Mouse (Mus musculus): ENCODE data around the gene Zc3hav1. TPM values are rescaled to one million over a fixed set of nuclear protein-coding genes. Genes with fewer than 3 reads are reported as not detected.

Zc3hav1 gene
- 1.7 and 1.9 TPM in 2 replicates for polyA plus RNA-seq (2014; fragmentation: Nextera tagmentation; extraction: Ambion mirVana)

- H3K9me3 ChIP-seq (ENCODE audit: control insufficient read depth, low read length) = no peaks in the 10 kb centered on the region
- peak within 1 kb of the TSS; percentile 54 for H3K4me3 ChIP-seq (ENCODE audit: low read depth, low read length)
- peak within 1 kb of the TSS; percentile 65 for H3K4me2 ChIP-seq (replicated peaks; ENCODE audit: low read depth, low read length)
- peak; percentile 71 for DNase-seq (ENCODE audit: low spot score)
- H3K9ac ChIP-seq (ENCODE audit: low read depth, low read length) = peak within 1 kb of the TSS; percentile 31
- H3K4me1 ChIP-seq (replicated peaks; ENCODE audit: control insufficient read depth, insufficient read depth, low read length) = 0 out of 2 replicates have a peak, but pooled peaks cover 5% of the 10 kb centered on the region
- no peaks in the 10 kb centered on the region for H3K36me3 ChIP-seq (ENCODE audit: control insufficient read depth, insufficient read depth, low read length)
- H3K27ac ChIP-seq (ENCODE audit: low read depth, low read length) = no peak within 1 kb of the TSS
- WGBS = under 1% methylated on average over 84 of the region's 87 CpGs
- ATAC-seq (ENCODE audit: low FRiP score) = peak; percentile 54
- peaks cover 53% of the 10 kb centered on the region for H3K27me3 ChIP-seq (ENCODE audit: control insufficient read depth, insufficient read depth, low read length)
Measured at GRCm38 (mm10) chr6:38353811-38354722, at the start of gene Zc3hav1. Zc3hav1 (minus strand) TSS chr6:38354603.

GRCm38 (mm10) chr6:38389671-38390070 lies 35.3 kb upstream of the Zc3hav1 start:
- 76% methylated on average over 3 of the region's 3 CpGs for WGBS
- Histone ChIP-seq H3K4me2 (replicated peaks; ENCODE audit: low read depth, low read length) (no peak overlapping the region), H3K9ac (ENCODE audit: low read depth, low read length) (no peak overlapping the region), H3K9me3 (ENCODE audit: control insufficient read depth, low read length) (no peaks in the 10 kb centered on the region), H3K4me1 (replicated peaks; ENCODE audit: control insufficient read depth, insufficient read depth, low read length) (no peaks in the 10 kb centered on the region), H3K36me3 (ENCODE audit: control insufficient read depth, insufficient read depth, low read length) (0 out of 2 replicates have a peak, but pooled peaks cover 3% of the 10 kb centered on the region), H3K4me3 (ENCODE audit: low read depth, low read length) (no peak overlapping the region), H3K27ac (ENCODE audit: low read depth, low read length) (no peak overlapping the region), H3K27me3 (ENCODE audit: control insufficient read depth, insufficient read depth, low read length) (no peaks in the 10 kb centered on the region)
- DNase-seq (ENCODE audit: low spot score) (peak; percentile 39), ATAC-seq (ENCODE audit: low FRiP score) (no peak)

- peaks cover 2% of the 10 kb centered on the region; the same call in 1 of the 2 replicates for H3K4me1 ChIP-seq (replicated peaks; ENCODE audit: control insufficient read depth, insufficient read depth, low read length)
Measured at GRCm38 (mm10) chr6:38381129-38381771, 26.8 kb upstream of the Zc3hav1 start, which contains the start of gene Ttc26. Ttc26 (plus strand) TSS chr6:38381469.

GRCm38 (mm10) chr6:38380764-38381128 lies 26.3 kb upstream of the Zc3hav1 start:
- peaks cover 2% of the 10 kb centered on the region; the same call in 1 of the 2 replicates for H3K4me1 ChIP-seq (replicated peaks; ENCODE audit: control insufficient read depth, insufficient read depth, low read length)
- H3K4me3 ChIP-seq (ENCODE audit: low read depth, low read length) = peak overlapping the region; percentile 65
- no peaks in the 10 kb centered on the region for H3K9me3 ChIP-seq (ENCODE audit: control insufficient read depth, low read length)
- H3K27ac ChIP-seq (ENCODE audit: low read depth, low read length) = no peak overlapping the region
- H3K4me2 ChIP-seq (replicated peaks; ENCODE audit: low read depth, low read length) = peak overlapping the region; percentile 36
- no peaks in the 10 kb centered on the region for H3K27me3 ChIP-seq (ENCODE audit: control insufficient read depth, insufficient read depth, low read length)
- 0 out of 2 replicates have a peak, but pooled peaks cover 1% of the 10 kb centered on the region for H3K36me3 ChIP-seq (ENCODE audit: control insufficient read depth, insufficient read depth, low read length)
- DNase-seq (ENCODE audit: low spot score) (no peak), ATAC-seq (ENCODE audit: low FRiP score) (no peak)
- WGBS = 3% methylated on average over 4 of the region's 4 CpGs
- peak overlapping the region; percentile 74 for H3K9ac ChIP-seq (ENCODE audit: low read depth, low read length)

More at GRCm38 (mm10) chr6:38381129-38381771, 26.8 kb upstream of the Zc3hav1 start, which contains the start of gene Ttc26:
- Histone ChIP-seq H3K36me3 (ENCODE audit: control insufficient read depth, insufficient read depth, low read length) (0 out of 2 replicates have a peak, but pooled peaks cover 3% of the 10 kb centered on the region), H3K27ac (ENCODE audit: low read depth, low read length) (0 out of 2 replicates have a peak within 1 kb of the TSS, but pooled peaks have one; percentile 6), H3K9ac (ENCODE audit: low read depth, low read length) (peak within 1 kb of the TSS; percentile 74), H3K4me3 (ENCODE audit: low read depth, low read length) (peak within 1 kb of the TSS; percentile 65), H3K9me3 (ENCODE audit: control insufficient read depth, low read length) (no peaks in the 10 kb centered on the region), H3K27me3 (ENCODE audit: control insufficient read depth, insufficient read depth, low read length) (no peaks in the 10 kb centered on the region), H3K4me2 (replicated peaks; ENCODE audit: low read depth, low read length) (peak within 1 kb of the TSS; percentile 36)
- under 1% methylated on average over 26 of the region's 26 CpGs for WGBS
- DNase-seq (ENCODE audit: low spot score) = peak; percentile 96
- peak; percentile 91 for ATAC-seq (ENCODE audit: low FRiP score)

GRCm38 (mm10) chr6:38374271-38374670 lies 19.9 kb upstream of the Zc3hav1 start:
- H3K9me3 ChIP-seq (ENCODE audit: control insufficient read depth, low read length) = no peaks in the 10 kb centered on the region
- no peak overlapping the region for H3K27ac ChIP-seq (ENCODE audit: low read depth, low read length)
- H3K4me2 ChIP-seq (replicated peaks; ENCODE audit: low read depth, low read length) = no peak overlapping the region
- H3K4me3 ChIP-seq (ENCODE audit: low read depth, low read length) = no peak overlapping the region
- H3K27me3 ChIP-seq (ENCODE audit: control insufficient read depth, insufficient read depth, low read length) = no peaks in the 10 kb centered on the region
- 85% methylated on average over 1 of the region's 1 CpGs for WGBS
- no peaks in the 10 kb centered on the region for H3K4me1 ChIP-seq (replicated peaks; ENCODE audit: control insufficient read depth, insufficient read depth, low read length)
- H3K36me3 ChIP-seq (ENCODE audit: control insufficient read depth, insufficient read depth, low read length) = no peaks in the 10 kb centered on the region
- no peak for ATAC-seq (ENCODE audit: low FRiP score)
- DNase-seq (ENCODE audit: low spot score) = no peak
- no peak overlapping the region for H3K9ac ChIP-seq (ENCODE audit: low read depth, low read length)

GRCm38 (mm10) chr6:38369945-38370344 lies 15.5 kb upstream of the Zc3hav1 start:
- Histone ChIP-seq H3K27ac (ENCODE audit: low read depth, low read length) (no peak overlapping the region), H3K4me1 (replicated peaks; ENCODE audit: control insufficient read depth, insufficient read depth, low read length) (no peaks in the 10 kb centered on the region), H3K36me3 (ENCODE audit: control insufficient read depth, insufficient read depth, low read length) (no peaks in the 10 kb centered on the region), H3K4me3 (ENCODE audit: low read depth, low read length) (no peak overlapping the region), H3K9ac (ENCODE audit: low read depth, low read length) (no peak overlapping the region), H3K9me3 (ENCODE audit: control insufficient read depth, low read length) (no peaks in the 10 kb centered on the region), H3K27me3 (ENCODE audit: control insufficient read depth, insufficient read depth, low read length) (no peaks in the 10 kb centered on the region), H3K4me2 (replicated peaks; ENCODE audit: low read depth, low read length) (no peak overlapping the region)
- WGBS = 81% methylated on average over 3 of the region's 3 CpGs
- DNase-seq (ENCODE audit: low spot score) (no peak), ATAC-seq (ENCODE audit: low FRiP score) (no peak)

- Histone ChIP-seq H3K4me3 (ENCODE audit: low read depth, low read length) (no peak overlapping the region), H3K4me1 (replicated peaks; ENCODE audit: control insufficient read depth, insufficient read depth, low read length) (no peaks in the 10 kb centered on the region), H3K27ac (ENCODE audit: low read depth, low read length) (no peak overlapping the region), H3K9me3 (ENCODE audit: control insufficient read depth, low read length) (no peaks in the 10 kb centered on the region), H3K9ac (ENCODE audit: low read depth, low read length) (no peak overlapping the region), H3K4me2 (replicated peaks; ENCODE audit: low read depth, low read length) (no peak overlapping the region), H3K36me3 (ENCODE audit: control insufficient read depth, insufficient read depth, low read length) (no peaks in the 10 kb centered on the region), H3K27me3 (ENCODE audit: control insufficient read depth, insufficient read depth, low read length) (no peaks in the 10 kb centered on the region)
- ATAC-seq (ENCODE audit: low FRiP score) = no peak
- DNase-seq (ENCODE audit: low spot score) = peak; percentile 41
Measured at GRCm38 (mm10) chr6:38364121-38364520, 9.7 kb upstream of the Zc3hav1 start.

GRCm38 (mm10) chr6:38363370-38363769 lies 9.0 kb upstream of the Zc3hav1 start:
- H3K9me3 ChIP-seq (ENCODE audit: control insufficient read depth, low read length) = no peaks in the 10 kb centered on the region
- no peak overlapping the region for H3K9ac ChIP-seq (ENCODE audit: low read depth, low read length)
- no peak overlapping the region for H3K4me3 ChIP-seq (ENCODE audit: low read depth, low read length)
- H3K4me1 ChIP-seq (replicated peaks; ENCODE audit: control insufficient read depth, insufficient read depth, low read length) = no peaks in the 10 kb centered on the region
- ATAC-seq (ENCODE audit: low FRiP score) (no peak), DNase-seq (ENCODE audit: low spot score) (peak; percentile 27)
- no peaks in the 10 kb centered on the region for H3K36me3 ChIP-seq (ENCODE audit: control insufficient read depth, insufficient read depth, low read length)
- no peak overlapping the region for H3K4me2 ChIP-seq (replicated peaks; ENCODE audit: low read depth, low read length)
- H3K27ac ChIP-seq (ENCODE audit: low read depth, low read length) = no peak overlapping the region
- 64% methylated on average over 4 of the region's 4 CpGs for WGBS
- no peaks in the 10 kb centered on the region for H3K27me3 ChIP-seq (ENCODE audit: control insufficient read depth, insufficient read depth, low read length)
